Mouse (Mus musculus) c-Kit-positive CD71-negative TER-119-negative erythroid progenitor cells, embryonic 14.5 days (primary cell): ENCODE data around the gene Yy1.

Source experiments
- DNase-seq: peaks from one replicate; pipeline ENCODE4 v3.0.0-alpha.2; 2013; ENCODE audit warnings: low read depth

The Yy1 gene

DNA sequence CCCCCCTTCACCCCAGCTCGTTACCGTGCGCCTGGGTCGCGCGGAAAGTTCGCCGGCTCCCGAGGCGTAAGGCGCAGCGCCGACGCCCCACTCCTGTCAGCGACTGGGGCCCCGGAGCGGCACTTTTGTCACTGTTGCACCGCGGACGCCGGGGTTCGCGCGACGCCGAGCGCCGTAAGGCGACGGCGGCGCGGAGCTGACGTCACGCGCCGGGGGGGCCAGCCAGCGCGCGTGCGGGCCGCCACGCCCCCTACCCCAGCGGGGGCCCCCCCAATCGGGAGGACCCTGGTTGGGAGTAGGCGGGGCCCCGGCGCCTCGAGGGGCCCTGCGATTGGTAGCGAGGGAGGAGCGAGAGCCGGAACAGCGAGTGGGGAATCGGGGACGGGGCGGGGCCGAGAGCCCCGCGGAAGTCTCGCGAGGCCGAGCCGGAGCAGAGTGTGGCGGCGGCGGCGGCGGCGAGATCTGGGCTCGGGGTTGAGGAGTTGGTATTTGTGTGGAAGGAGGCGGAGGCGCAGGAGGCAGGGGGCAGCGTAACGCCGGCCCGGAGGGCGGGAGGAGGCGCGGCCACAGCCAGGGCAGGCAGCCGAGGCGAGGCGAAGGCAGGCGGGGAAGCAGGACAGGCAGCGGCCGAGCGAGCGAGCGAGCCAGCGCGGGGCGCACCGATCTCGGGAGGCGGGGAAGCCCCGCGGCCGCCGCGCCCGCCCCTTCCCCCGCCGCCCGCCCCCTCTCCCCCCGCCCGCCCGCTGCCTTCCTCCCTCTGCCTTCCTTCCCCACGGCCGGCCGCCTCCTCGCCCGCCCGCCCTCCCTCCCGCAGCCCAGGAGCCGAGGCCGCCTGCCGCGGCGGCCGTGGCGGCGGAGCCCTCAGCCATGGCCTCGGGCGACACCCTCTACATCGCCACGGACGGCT is at the start of gene Yy1:
Gene Yy1, plus strand, starts transcription at position 428 of the 907 bp plus-strand sequence.
- DNase-seq = peak; percentile 94

DNA sequence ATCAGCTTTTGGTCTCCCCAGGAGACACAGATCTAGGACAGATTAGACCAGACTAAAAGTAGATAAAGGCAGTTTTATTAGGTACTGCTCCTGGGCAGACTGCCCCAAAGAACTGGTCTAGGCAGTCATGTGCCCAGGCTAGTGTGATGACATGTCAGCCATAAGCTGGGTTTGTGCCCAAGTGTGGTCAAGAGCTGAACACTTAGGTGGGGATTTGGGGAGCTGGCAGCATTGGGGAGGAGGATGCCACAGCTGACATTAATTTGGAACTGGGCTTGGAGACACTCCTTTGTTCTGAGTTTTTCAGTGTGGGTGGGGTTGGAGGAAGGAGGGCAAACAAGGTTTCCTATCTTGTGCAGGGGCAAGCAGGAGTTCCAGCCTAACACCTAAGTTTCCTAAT is 46.8 kb upstream of the Yy1 start:
- no peak for DNase-seq

DNA sequence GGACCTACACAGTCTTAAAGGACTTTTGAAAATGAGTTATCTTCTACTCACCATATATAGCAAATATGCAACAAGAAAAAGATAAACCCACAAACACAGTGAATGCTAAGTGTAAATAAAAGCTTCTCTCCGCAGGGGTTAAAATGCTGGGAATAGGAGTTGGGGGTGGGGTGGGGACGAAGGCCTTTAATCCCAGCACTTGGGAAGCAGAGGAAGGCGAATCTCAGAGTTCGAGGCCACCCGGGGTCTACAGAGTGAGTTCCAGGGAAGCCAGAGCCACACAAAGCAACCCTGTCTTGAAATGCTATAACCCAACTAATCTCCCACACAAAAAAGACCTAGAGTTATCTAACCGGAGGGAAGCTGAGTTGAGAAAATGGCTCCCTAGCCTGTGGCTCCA is 43.8 kb upstream of the Yy1 start:
- DNase-seq = no peak

DNA sequence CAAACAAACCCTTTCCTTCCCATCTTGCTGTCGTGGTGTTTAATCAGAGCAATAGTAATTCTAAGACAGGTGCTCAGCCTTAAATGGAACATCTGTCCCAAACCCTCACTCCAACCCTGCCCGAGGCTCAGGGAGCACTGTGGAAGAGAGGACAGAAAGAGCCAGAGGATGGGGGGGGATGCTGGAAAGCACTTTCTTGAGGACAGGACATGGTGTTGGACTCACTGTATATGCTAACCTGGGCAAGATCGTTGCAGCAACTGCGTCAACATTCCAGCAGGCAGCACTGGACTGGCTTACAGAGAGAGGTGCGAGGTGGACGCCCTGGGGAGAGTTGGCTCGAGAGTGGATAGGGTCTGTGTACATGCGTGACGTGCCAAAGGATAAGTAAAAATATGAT is 43.3 kb upstream of the Yy1 start:
- no peak for DNase-seq

DNA sequence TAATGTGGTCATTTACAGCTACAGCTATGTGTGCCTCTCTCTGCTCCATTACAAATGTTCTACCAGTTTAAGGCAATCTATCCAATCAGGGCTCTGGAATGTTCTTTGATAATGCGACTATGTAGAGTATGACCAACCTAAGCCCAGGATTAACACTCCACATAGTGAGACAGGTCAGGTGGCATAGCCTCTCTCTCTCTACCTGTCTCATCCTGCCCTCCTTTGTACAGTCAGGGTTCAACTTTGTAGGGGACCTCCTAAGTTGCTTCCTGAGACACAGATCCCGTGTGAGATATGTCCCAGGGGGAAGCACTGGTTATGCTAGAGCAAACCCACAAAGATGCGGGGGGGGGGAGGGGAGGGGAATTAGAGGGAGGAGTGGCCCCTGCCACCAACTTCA is 42.5 kb upstream of the Yy1 start:
- DNase-seq = no peak

DNA sequence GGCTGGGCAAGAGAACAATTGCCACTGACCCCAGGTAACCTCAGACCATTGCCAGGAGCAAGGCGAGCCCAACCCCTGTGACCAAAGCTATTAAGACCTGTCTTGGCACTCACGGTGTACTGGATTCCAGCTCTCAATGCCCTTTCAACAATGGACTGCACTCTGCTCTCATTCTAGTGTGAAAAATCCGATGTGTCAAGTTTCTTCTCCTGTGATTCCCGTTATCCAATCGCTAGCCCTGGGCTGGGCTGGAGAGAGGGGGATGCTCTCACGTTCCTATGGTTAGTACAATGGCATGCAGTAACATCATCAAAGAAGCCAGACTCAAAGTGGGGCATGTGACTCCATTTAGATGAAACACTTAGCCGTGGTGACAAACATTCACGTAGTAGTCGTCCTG is 41.0 kb upstream of the Yy1 start:
- no peak for DNase-seq

DNA sequence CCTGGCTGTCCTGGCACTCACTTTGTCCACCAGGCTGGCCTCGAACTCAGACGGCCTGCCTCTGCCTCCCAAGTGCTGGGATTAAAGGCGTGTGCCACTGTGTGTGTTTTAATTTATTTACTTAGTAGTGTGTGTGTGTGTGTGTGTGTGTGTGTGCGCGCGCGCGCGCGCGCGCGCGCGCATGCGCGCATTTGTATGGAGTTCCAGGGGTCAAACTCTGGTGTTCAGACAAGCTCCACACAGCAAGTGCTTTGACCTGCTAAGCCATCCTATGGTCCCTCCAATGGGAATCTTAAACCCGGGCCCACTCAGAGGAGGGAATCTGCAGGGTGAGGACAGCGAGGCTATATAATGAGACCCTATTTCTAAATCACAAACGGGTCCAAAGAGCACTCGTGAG is 37.6 kb upstream of the Yy1 start:
- no peak for DNase-seq

DNA sequence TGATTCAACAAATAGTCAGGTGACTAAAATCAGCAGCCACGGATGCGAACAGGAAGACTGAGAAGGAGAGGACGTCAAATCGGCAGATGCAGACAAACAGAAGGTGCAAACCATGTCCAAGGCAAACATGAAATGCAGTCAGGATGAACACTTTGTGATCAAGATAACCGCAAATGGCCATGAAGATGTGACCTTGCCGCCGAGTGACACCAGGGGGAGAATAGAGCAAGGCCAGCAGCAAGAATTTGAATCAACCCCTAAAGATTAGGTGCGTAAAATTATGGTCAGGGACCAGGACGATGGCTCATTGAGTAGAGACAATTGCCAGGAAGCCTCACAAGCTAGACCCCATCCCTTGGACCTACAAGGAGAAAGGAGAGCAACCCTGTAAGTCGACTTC is 36.2 kb upstream of the Yy1 start:
- DNase-seq = no peak

DNA sequence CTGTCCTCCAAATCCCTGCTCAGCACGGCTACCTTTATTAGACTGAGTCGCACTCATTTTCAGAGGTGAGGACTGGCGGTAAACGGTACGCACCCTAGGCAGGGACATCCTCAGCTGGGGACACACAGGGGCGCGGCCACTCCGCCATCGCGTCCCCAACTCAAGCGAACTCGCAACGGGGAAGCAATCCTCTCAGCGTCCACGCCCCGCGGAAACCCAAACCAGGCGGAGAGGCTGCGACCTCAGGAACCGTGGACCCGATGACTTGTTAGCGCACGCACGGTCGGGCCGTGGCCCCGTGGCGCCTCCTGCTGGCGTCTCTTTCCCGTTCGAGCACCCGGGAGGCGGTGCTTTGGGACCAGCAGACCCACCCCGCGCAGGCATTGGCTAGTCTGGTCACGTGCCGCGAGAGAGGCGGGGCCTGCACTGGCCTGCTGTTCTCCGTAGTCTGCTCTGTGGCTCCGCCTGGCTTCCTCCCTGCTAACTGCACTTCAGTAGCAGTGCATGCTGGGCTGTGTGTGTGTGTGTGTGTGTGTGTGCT is 35.0 kb upstream of the Yy1 start:
- DNase-seq = peak; percentile 92

DNA sequence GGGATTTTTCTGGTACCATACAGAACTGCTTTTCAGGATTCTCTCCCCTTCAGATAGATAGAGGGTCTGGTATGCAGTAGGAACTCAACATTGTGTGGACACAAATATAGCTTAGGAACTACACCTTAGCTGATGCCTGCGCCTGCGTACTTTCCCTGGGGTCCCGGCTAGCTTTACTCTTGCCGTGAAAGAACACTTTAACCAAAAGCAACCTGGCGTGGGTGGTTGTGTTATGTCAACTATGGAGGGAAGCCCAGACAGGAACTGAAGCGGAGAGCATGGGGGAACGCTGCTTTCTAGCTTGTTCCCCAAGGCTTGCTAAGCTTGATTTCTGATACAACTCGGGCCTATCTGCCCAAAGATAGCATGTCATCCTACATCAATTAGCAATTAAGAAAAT is 34.5 kb upstream of the Yy1 start:
- DNase-seq = no peak

DNA sequence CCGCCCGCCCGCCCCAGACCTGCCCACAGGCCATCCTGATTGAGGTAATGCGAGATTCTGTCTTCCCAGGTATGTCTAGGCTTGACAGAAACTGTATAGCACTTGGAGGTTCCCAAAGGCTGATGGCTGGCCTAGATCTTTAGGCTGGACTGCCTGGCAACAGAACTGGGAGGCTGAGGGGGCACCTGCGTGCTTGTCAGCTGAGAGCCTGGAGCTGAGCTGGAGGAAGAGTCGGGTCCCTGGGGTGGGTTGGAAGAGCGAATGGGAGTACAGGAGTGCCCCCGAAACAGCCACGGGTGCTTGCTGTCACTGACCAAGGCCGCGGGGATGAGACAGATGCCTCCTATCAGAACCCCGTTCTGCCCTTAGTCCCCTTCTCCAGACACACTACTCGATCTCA is 34.1 kb upstream of the Yy1 start:
- no peak for DNase-seq

DNA sequence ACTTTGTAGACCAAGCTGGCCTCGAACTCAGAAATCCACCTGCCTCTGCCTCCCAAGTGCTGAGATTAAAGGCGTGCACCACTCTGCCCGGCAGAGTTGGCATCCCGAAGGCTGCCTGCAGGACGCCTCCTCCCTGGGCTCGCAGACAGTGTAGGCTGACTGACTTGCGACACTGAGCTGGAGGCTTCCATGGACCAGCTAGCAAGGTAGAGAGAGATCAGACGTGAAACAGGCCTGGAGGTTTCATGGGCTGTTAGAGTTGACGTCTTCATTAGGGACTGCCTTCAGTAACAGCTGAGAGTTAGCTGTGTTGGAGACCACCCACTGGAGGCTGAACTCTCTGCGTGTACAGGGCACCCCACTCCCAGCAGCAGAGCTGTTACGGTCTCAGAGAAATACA is 33.5 kb upstream of the Yy1 start:
- DNase-seq = no peak

DNA sequence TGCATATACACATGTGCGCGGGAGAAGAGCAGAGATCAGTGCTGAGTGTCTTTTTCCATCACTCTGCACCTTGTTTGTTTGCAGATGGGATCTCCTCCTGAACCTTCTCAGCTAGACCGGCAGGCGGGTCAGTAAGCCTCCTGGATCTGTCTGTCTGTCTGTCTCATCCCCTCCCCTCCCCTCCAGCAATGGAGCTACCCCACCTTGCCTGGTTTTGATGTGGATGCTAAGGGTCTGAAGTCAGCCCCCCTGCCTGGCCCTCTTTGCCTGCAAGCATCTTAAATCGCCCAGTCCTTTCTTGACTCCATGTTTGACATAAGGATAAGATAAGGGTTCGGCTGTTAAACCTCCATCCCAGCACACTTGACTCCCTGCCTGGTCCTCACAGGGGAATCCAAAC is 32.8 kb upstream of the Yy1 start:
- DNase-seq = no peak

DNA sequence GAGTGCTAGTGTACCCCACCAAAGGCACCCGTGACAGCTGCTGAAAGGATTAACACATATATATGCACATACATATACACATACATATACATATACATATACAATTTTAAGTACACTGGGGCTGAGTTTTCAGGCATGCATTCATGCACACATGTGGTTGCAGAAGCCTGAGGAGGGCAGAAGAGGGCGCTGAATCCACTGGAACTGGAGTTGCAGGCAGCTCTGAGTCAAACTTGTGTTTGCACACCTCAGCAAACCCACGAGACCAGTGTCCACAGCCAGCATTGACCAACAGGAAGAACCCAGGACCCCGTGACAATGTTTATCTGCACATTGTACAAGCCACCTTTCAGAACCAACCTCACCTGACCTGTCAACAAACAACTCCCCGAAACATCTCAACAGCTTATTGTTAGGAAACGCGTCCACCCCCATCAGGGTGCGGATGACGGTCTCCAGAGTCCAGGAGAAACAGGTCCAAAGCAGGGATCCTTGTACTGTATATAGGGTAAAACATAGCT is 32.2 kb upstream of the Yy1 start:
- DNase-seq = no peak

DNA sequence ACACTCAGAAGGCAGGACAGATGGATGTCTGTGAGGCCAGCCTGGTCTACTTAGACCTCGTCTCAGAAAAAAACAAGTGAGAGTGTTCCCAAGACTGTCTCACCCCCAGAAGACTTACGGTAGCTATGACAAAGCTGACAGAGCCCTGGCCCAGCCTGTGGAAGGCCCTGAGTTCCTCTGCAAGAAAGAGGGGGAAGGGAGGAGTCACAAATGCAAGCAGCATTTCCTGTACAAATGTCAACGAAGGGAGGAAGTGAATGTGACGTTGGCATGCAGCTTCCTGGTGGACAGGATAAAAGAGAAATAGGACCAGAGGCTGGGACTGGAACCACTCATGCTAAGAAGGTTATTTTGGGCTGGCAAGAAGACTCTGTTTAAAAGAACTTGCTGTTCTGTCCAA is 31.6 kb upstream of the Yy1 start:
- peak; percentile 30 for DNase-seq

DNA sequence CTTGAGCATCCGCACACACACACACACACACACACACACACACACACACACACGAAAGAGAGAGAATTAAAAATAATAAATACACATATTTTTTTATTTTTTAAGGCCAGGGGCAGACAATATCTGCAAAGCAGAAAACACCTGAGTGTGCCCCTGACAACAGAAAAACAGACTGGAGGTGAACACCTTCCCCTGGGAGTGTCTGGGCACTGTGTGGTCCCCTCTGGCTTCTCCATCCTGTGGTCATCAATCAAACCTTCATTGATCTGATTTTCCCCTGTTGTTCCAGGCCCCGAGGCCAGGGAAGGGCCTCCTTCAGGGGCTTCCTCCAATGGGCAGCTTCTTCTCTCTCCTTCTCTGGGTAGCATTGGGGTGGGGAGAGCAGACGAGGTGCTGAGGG is 31.1 kb upstream of the Yy1 start:
- DNase-seq = no peak

DNA sequence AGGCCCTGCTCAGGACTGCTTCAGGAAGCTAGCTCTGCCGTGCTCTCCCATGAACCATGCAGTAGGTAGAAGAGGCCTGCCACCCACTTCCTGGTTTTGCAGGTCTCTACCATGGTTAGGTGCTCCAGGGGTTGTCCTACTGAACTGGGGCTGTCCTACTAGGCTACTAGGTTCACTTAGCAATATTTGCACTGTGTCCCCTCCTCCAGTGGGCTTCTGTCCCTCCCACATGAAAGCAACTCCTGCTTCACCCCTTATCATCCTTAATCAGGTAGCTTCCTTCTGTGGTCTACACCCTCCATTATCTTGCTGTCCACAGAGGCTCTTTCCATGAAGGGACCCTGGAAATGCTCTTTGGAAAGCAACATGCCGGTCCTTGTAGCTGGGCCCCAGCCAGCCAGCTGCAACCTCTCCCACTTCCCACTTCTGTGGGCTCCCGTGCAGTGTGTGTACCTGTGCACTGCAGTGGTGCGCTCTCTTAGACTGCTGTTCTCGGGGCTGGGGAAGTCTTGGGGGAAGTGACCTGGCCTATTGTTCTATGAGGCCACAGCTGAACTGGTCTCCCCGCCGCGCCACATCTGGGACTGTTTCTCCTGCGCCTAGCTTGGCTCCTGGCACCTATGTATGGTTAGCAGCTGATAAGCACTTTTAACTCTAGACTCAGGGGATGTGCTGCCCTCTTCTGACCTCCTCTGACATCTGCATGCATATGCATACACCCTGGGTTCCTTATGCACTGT is 29.5 kb upstream of the Yy1 start:
- peak; percentile 57 for DNase-seq

DNA sequence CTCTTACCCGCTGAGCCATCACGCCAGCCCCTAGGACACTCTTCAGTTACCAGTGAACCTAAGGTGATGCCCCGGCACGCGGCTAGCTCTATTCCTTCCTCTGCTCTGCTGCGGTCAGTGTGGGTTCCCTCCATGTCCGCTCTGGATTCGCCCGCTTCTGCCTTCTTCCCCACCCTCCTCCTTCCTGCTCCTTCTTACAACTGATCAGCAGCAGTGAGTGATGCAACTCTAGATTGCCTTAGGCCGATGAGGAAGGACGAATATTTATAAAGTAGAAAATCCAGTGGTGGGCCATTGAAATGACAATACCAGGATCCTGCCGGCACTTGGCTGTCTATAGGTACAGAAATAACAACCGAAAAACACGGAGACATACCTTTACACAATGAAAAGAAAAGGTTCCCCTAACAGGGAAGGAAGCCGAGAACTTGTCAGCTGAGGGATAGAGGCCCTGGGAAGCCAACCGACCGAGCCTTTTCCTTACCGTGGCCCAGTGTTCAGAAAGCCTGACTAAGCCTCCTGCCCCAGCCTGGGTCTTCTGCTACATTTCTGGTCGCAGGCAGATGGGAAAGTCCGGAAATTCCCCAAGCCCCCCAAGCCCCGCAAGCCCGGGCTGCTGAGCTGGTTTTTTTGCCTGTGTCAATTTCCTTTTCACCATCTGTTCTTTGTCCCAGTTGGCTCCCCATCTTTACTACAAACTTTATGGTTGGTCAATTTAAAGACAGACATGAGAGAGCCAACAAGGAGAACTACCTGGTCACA is 27.7 kb upstream of the Yy1 start:
- DNase-seq = peak; percentile 24

DNA sequence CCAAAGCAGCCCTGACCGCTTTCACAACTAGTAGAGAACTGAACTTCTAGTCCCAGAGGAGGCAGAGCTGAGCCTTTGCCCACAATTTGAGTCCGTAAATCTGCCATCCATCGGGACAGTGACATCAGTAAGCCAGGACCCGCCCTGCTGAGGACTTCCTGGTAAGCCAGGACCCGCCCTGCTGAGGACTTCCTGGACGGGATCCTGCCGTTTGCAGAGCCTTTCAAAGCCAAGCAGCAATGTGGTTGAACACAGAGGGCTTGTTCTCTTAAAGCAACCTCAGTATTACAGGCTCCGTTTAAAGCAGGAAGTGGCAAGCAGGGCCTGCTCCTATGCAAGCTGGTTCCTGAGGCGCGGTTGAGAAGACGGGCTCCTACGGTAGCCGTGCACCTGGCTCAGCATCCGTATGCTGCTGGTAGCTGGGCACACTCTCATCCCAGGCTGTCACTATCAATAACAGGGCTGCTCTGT is 27.0 kb upstream of the Yy1 start:
- peak; percentile 68 for DNase-seq

DNA sequence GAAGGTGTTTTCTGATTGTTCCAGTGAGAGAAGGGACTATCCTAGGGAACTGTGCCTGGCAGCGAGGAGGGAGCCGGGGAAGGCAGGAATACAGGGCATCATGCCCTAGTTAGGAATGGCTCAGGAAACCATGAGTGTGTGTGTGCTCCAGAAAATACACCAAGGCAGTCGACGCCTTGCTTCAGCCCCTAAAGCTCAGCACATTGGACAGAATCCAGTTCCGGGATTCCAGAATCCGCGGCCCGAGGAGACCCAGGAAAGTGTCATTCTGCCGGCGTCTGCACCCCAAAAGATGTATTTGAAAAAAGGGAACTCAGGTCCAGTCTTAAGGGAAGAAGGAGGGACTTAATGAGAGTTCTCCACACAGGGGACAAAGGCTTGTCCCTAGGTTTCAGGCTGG is 26.5 kb upstream of the Yy1 start:
- DNase-seq = no peak

DNA sequence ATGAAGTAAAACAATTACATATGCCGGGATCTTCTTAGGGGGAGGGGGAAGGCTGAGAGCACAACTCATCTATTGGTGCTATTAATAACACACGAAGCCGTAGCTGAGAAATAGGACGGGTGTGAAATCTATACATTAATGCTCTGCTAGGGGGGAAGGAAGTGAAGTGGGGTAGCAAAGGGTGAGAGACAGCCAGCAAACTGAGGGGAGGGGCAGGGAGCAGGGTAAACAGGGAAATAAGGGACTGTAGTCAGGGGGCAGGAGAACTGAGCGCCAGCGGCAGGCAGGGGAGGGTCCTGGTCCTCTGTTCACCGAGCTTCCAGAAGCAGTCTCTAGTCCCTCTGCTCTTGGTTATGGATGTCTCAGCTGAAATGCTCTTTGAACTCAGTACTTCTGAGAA is 25.9 kb upstream of the Yy1 start:
- no peak for DNase-seq

DNA sequence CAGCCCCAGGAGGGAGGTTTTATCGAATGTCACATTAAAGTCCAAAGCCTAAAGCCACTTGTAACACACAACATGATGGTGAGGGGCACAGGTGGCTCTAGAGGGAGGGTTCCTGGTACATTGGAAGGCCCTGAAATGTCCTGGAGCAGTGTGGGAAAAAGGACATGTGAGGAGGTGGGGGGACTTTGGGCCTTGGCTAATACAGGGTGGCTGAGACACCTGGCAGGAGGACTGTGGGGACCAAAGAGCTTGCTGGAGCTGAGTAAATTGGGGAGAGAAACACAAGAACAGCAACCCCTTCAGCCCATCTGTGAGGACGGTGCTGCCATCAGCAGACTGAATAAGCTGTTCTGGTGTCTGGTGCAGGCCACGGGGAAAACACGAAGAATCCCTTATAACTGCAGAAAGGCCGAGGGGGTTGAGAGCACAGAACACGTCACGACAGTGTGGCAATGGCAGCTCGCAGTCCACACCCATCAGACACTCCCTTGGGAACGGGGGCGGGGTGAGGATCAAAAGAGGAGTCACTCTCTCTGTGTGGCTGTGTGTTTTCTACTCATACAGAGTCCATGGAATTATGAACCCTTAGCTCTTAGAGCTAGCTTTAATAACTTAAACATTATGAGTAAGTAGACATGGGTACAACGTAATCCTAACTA is 24.4 kb upstream of the Yy1 start:
- DNase-seq = no peak
